Mouse (Mus musculus) neural tube, postnatal 0 days (tissue): Measurements from ENCODE around the gene Nup210. TPM values are rescaled to one million over a fixed set of nuclear protein-coding genes. Genes with fewer than 3 reads are reported as not detected.

Experiments
- polyA plus RNA-seq: library from polyadenylated mRNA; unstranded; fragments of >200 nt; fragmentation: Nextera tagmentation; extraction: Ambion mirVana; gene quantifications from 2 replicates; pipeline ENCODE4 v1.2.1, GENCODE M21; 2015

Nup210 gene
- 9.5 and 12.9 TPM in 2 replicates for polyA plus RNA-seq

GRCm38 (mm10) chr6:91116244-91117145 lies at the start of gene Nup210:
TSS of gene Nup210 (minus strand) at chr6:91116829.

GRCm38 (mm10) chr6:91156554-91157236 lies 40.1 kb upstream of the Nup210 start, which contains the start of gene Hdac11:
TSS of gene Hdac11 (plus strand) at chr6:91156665.

GRCm38 (mm10) chr6:90988648-90989317 lies 127.8 kb downstream of the Nup210 start, which contains the start of gene Iqsec1:
TSS of gene Iqsec1 (minus strand) at chr6:90988685.

Other genes starting within 250 kb of the Nup210 start
- 33.0 and 35.1 TPM in 2 replicates for gene Iqsec1, start 128.1 kb downstream of the Nup210 start, polyA plus RNA-seq
- gene Hdac11, start 39.8 kb upstream of the Nup210 start, polyA plus RNA-seq = 57.0 and 67.1 TPM in 2 replicates
- gene Fbln2, start 95.6 kb upstream of the Nup210 start, polyA plus RNA-seq = 33.8 and 36.8 TPM in 2 replicates